In the genomic region with DNA sequence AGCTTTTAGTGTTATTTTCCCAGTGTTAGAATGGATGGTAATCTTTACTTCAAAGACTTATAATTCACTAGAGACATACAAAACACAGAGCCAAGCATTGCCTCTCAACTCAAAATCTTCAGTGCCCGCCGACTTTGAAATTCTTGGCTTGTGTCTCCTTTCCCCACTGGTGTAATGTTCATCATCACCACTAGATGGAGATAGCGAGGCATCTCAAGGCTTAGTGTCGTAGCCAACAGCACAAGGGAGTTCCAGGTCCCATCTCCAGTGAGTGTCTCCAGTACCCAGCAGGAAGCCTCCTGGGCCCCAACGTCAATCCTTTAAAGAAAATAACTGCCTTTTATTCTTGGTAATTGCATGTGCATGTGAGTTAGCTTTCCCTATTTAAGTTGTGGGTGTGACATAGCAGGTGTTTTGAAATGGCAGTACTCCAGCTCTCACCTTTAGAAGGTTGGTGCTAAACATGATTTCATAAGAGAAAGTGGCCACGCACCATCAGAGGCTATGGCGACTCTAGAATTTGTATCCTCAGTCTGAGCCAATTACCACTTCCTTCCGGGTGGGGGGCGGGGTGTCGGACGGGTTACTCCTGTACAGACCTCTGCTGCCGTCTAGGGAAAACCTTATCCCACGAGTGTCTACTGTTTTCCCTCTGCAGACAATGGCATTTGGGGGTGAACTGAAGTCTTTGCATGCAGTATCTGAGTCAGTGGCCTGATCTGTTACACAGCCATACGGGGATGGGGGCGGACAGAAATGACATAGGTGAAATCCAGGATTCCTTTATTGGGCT, we compare ENCODE assay signal across 9 mouse cellular contexts.
DNase-seq lines count a peak whose midpoint lies in the region; ATAC-seq lines count a peak whose summit lies in the region.
"Had no signal": no experiment of that assay in that cellular context is flagged by ENCODE, and none has a peak within 500 bp of the region (broad histone marks: within the 10 kb centered on the region; RNA-seq: fewer than 3 reads in every experiment).

No protein-coding gene starts in this region.

- peak; percentile 56 for DNase-seq in adrenal gland, adult 2 months
- DNase-seq in embryonic facial prominence, embryonic 10.5 days (ENCODE audit: low spot score): peak; percentile 59
- peak; percentile 69 to 75 for DNase-seq in kidney, postnatal 36 days
- DNase-seq in liver, embryonic 13.5 days: peak; percentile 17
- peak; percentile 67 for DNase-seq in neural tube, embryonic 11.5 days (ENCODE audit: low spot score)
- DNase-seq in thymus, postnatal 0 days (ENCODE audit: low spot score): peak; percentile 83

- peak; percentile 74 for ATAC-seq in CD4-positive, CD25-positive, alpha-beta regulatory T cell, adult 4 months
- ATAC-seq in heart, embryonic 12.5 days (ENCODE audit: insufficient number of reproducible peaks, low FRiP score): 0 out of 2 replicates have a peak, but pooled peaks have one; percentile 55
- ATAC-seq in liver, embryonic 13.5 days (ENCODE audit: low read depth): no peak
- no peak for ATAC-seq in neural tube, embryonic 11.5 days (ENCODE audit: insufficient read depth, low FRiP score, low TSS enrichment)

- H3K27ac ChIP-seq in embryonic facial prominence, embryonic 10.5 days (replicated peaks): no peak overlapping the region
- H3K27ac ChIP-seq in heart, embryonic 12.5 days (ENCODE audit: poor library complexity, severe bottlenecking): no peak overlapping the region
- no peak overlapping the region for H3K27ac ChIP-seq in liver, embryonic 13.5 days
- no peak overlapping the region for H3K27ac ChIP-seq in neural tube, embryonic 11.5 days (ENCODE audit: low read depth, low read length)
- H3K27ac ChIP-seq: liver, embryonic 15.5 days had no signal

- H3K9me3 ChIP-seq in embryonic facial prominence, embryonic 10.5 days: no peaks in the 10 kb centered on the region
- no peaks in the 10 kb centered on the region for H3K9me3 ChIP-seq in heart, embryonic 12.5 days (replicated peaks)
- no peaks in the 10 kb centered on the region for H3K9me3 ChIP-seq in liver, embryonic 13.5 days (replicated peaks)
- H3K9me3 ChIP-seq in neural tube, embryonic 11.5 days (ENCODE audit: control insufficient read depth, low read length): no peaks in the 10 kb centered on the region
- H3K9me3 ChIP-seq: liver, embryonic 15.5 days had no signal

- H3K4me3 ChIP-seq in embryonic facial prominence, embryonic 10.5 days: no peak overlapping the region
- no peak overlapping the region for H3K4me3 ChIP-seq in heart, embryonic 12.5 days
- no peak overlapping the region for H3K4me3 ChIP-seq in liver, embryonic 13.5 days (replicated peaks)
- H3K4me3 ChIP-seq in neural tube, embryonic 11.5 days (ENCODE audit: low read depth, low read length): no peak overlapping the region
- H3K4me3 ChIP-seq: liver, embryonic 15.5 days had no signal

- H3K36me3 ChIP-seq in embryonic facial prominence, embryonic 10.5 days (replicated peaks): no peaks in the 10 kb centered on the region
- no peaks in the 10 kb centered on the region for H3K36me3 ChIP-seq in heart, embryonic 12.5 days
- H3K36me3 ChIP-seq in liver, embryonic 13.5 days: no peaks in the 10 kb centered on the region
- H3K36me3 ChIP-seq in neural tube, embryonic 11.5 days (ENCODE audit: control insufficient read depth, insufficient read depth, low read length): no peaks in the 10 kb centered on the region
- H3K36me3 ChIP-seq: liver, embryonic 15.5 days had no signal

- WGBS in embryonic facial prominence, embryonic 10.5 days: 39% methylated on average over 15 of the region's 15 CpGs
- WGBS in heart, embryonic 12.5 days: 36% methylated on average over 15 of the region's 15 CpGs
- 19% methylated on average over 15 of the region's 15 CpGs for WGBS in liver, embryonic 13.5 days (ENCODE audit: insufficient replicate concordance)
- WGBS in neural tube, embryonic 11.5 days: 46% methylated on average over 15 of the region's 15 CpGs

- H3K4me1 ChIP-seq in embryonic facial prominence, embryonic 10.5 days: peaks cover 9% of the 10 kb centered on the region
- peaks cover 9% of the 10 kb centered on the region for H3K4me1 ChIP-seq in heart, embryonic 12.5 days (replicated peaks)
- H3K4me1 ChIP-seq in liver, embryonic 13.5 days (replicated peaks): no peaks in the 10 kb centered on the region
- no peaks in the 10 kb centered on the region for H3K4me1 ChIP-seq in neural tube, embryonic 11.5 days (ENCODE audit: control insufficient read depth, insufficient read depth, low read length)

- peaks cover 27% of the 10 kb centered on the region for H3K27me3 ChIP-seq in embryonic facial prominence, embryonic 10.5 days (replicated peaks; ENCODE audit: low read depth, poor library complexity, severe bottlenecking)
- H3K27me3 ChIP-seq in heart, embryonic 12.5 days (replicated peaks): peaks cover 17% of the 10 kb centered on the region
- H3K27me3 ChIP-seq in liver, embryonic 13.5 days: peaks cover 10% of the 10 kb centered on the region
- H3K27me3 ChIP-seq in neural tube, embryonic 11.5 days (ENCODE audit: control insufficient read depth, insufficient read depth, low read length): no peaks in the 10 kb centered on the region

- H3K4me2 ChIP-seq in heart, embryonic 12.5 days: peak overlapping the region; percentile 15; the same call in 1 of the 2 replicates
- peak overlapping the region; percentile 8; the same call in 1 of the 2 replicates for H3K4me2 ChIP-seq in liver, embryonic 13.5 days
- H3K4me2 ChIP-seq in neural tube, embryonic 11.5 days (ENCODE audit: low read depth): no peak overlapping the region
- H3K4me2 ChIP-seq: liver, embryonic 15.5 days had no signal

- no peak overlapping the region for H3K9ac ChIP-seq in heart, embryonic 12.5 days
- no peak overlapping the region for H3K9ac ChIP-seq in liver, embryonic 13.5 days
- no peak overlapping the region for H3K9ac ChIP-seq in neural tube, embryonic 11.5 days (ENCODE audit: low read length)
- H3K9ac ChIP-seq: liver, embryonic 15.5 days had no signal

Comparison
In these comparisons a context has a peak if more than half of its experiments do, and no peak if none do; other contexts are left out.
1. ATAC-seq: peak in CD4-positive, CD25-positive, alpha-beta regulatory T cell, adult 4 months (single experiment) and heart, embryonic 12.5 days (single experiment); none in liver, embryonic 13.5 days (single experiment) and neural tube, embryonic 11.5 days (single experiment).
2. DNase-seq: peak in every context shown above with its lines; median percentile 83 in thymus, postnatal 0 days; 72 in kidney, postnatal 36 days; 67 in neural tube, embryonic 11.5 days; 59 in embryonic facial prominence, embryonic 10.5 days; 56 in adrenal gland, adult 2 months; 17 in liver, embryonic 13.5 days.